Mouse (Mus musculus): ENCODE data around the gene Ptprd.

DNA sequence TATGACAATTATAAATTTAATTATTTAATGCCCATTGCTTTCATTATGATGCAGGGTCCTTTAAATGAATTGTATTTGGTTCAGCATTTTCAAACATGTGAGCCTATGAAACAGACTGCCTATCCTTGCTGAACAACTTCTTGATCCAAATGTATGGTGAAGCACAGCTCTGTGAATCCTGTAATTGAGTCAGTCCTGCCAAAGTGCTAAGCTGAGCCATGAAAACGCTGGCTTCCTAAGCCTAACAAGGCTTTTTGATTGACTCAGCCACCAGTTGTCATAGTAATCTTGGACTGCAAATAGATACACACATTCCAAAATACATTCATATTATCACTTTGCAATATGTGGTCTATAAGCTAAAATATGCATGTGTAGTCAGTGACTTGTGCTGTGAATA is 625.1 kb downstream of the Ptprd start:
- no peak for TF ChIP-seq POLR2A (IDR thresholded peaks at IDR 0.05; ENCODE audit: control insufficient read depth in 1 of 2, insufficient read depth in 1 of 2, low read depth in 1 of 2, low read length in 2 of 2, poor library complexity in 1 of 2)
- TF ChIP-seq TAL1 (IDR thresholded peaks at IDR 0.05; ENCODE audit: low read length) = no peak
- no peak for TF ChIP-seq TCF12 (IDR thresholded peaks at IDR 0.05; ENCODE audit: low read depth, low read length)
- TF ChIP-seq ZC3H11A (IDR thresholded peaks at IDR 0.05; ENCODE audit: low read depth, low read length) = no peak
- TF ChIP-seq CTCF (IDR thresholded peaks at IDR 0.05 in 2 of 3, conservative IDR thresholded peaks at IDR 0.05 in 1 of 3; ENCODE audit: control insufficient read depth in 1 of 3, insufficient read depth in 1 of 3, low read depth in 2 of 3, low read length in 3 of 3, poor library complexity in 1 of 3, severe bottlenecking in 1 of 3) = no peak
- TF ChIP-seq MEF2A (IDR thresholded peaks at IDR 0.05; ENCODE audit: extremely low read depth, insufficient replicate concordance, low read depth, low read length, poor library complexity, severe bottlenecking) = no peak
- no peak for TF ChIP-seq SMC3 (IDR thresholded peaks at IDR 0.05; ENCODE audit: low read depth, low read length)
- TF ChIP-seq NELFE (IDR thresholded peaks at IDR 0.05; ENCODE audit: low read depth, low read length) = no peak
- no peak for TF ChIP-seq HCFC1 (IDR thresholded peaks at IDR 0.05; ENCODE audit: low read depth, low read length)
- no peak for TF ChIP-seq MAX (IDR thresholded peaks at IDR 0.05; ENCODE audit: low read length)
- TF ChIP-seq ZMIZ1 (IDR thresholded peaks at IDR 0.05; ENCODE audit: low read depth, low read length) = no peak
- TF ChIP-seq KAT2A (conservative IDR thresholded peaks at IDR 0.05; ENCODE audit: low read depth, low read length) = no peak
- TF ChIP-seq POLR2AphosphoS5 (IDR thresholded peaks at IDR 0.05; ENCODE audit: borderline replicate concordance, low read depth, low read length) = no peak
- no peak for TF ChIP-seq MXI1 (IDR thresholded peaks at IDR 0.05; ENCODE audit: low read depth, low read length)

Data from MEL (cell line).